Mouse (Mus musculus) embryonic stem cell, embryonic (primary cell): ENCODE measurements around the gene Nav2.

ENCODE experiments used
- CTCF ChIA-PET, 4 experiments: fragments of 300-600 bp in 2 of 4; fragments of 350-600 bp in 2 of 4; sonication (Branson Sonifier 250); formaldehyde crosslinking; loops; one replicate each; lab custom pipeline; 2022; ENCODE audit warnings: inconsistent platforms in 2 of 4; lab: Charles Lee
- POLR2A ChIA-PET, 4 experiments: fragments of 300-600 bp in 2 of 4; fragments of 350-600 bp in 2 of 4; sonication (Branson Sonifier 250); formaldehyde crosslinking; loops; one replicate each; lab custom pipeline; 2022; ENCODE audit warnings: antibody characterized with exemption in 4 of 4, inconsistent platforms in 1 of 4; lab: Charles Lee

Nav2 gene

GRCm38 (mm10) chr7:49087154-49087553 lies 178.6 kb downstream of the Nav2 start:
- ChIA-PET CTCF (no interaction called here), POLR2A (no interaction called here)

DNA sequence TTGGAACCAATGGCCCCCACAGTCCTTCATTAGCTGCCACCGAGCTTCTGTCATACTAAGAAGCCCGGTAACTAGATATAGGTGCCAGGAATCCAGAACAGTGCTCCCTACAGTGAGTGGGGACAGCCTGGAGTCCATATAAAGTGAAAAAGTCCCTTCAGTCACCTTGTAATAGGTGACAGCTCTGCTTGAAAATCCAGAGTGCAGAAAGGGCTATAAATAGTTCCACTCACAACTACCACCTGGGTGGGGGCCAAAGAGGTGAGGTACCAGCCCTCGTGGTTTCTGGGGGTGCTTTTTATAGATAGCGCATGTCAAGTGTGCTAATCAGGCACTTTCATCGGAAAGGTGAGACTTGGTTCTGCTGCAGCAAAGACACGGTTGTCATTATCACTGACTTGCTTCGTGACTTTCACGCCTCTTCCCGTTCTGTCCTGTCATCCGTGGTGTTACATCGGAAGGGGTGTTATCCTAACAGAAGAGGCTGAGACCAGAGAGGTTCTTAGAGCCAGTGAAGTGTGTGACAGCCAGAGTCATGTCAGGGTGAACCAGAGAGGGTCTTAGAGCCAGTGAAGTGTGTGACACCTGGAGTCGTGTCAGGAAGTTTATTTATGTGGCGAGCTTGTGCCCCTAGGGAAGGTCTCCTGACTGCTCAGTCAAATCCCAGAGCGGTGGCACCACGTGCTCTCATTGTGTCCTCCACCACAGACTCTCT lies 179.8 kb downstream of the Nav2 start:
- ChIA-PET CTCF (no interaction called here), POLR2A (interaction anchor here in 1 of 4 experiments (0.6 kb wide), 1 partner anchor 20 kb away, joined by 6 read pairs; no protein-coding TSS in a partner anchor)

GRCm38 (mm10) chr7:49091371-49091770 lies 182.9 kb downstream of the Nav2 start:
- CTCF ChIA-PET, result interaction anchor here in 1 of 4 experiments (0.6 kb wide), 1 partner anchor 598 kb away, joined by 10 read pairs; no protein-coding TSS in a partner anchor
- POLR2A ChIA-PET, result no interaction called here

DNA sequence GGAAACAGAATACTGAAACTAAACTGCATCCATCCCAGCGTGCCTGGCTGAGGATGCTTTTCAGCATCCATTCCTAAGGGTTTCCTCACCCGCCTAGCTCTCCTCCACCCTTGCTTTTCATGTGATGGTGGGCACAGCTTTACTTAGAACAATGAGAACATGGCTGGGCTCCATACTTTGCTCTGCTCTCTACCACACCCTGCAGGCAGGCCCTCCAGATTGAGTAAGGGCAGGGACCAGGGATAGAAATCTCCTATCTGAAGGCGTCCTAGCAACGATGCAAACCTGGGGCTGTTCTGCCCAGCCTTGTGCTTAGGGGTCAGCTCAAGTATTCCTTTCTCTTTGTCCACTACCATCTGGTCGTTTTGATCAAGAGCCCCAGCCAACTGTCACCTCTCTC lies 183.4 kb downstream of the Nav2 start:
- ChIA-PET POLR2A (no interaction called here), CTCF (interaction anchor here in 1 of 4 experiments (0.6 kb wide), 1 partner anchor 597 kb away, joined by 10 read pairs; no protein-coding TSS in a partner anchor)

DNA sequence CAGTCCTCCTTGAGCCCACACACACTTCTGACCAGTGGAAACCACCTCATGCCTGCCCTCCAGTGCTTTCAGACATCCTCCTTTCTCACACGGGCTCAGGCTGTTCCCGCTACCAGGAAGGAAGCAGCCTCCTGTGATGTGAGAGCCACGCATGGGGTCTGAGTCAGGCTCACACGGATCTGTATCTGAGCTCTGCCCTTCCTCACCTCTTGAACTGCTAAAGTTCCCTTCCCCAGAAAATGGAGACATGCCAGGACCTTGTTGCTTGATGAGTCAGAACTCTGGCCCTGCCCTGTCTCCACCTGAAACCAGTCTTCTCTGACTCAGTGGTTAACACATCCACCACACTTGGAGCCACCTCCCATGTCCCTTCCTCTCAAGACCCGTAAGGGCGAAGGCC lies 185.1 kb downstream of the Nav2 start:
- ChIA-PET CTCF (interaction anchor here in 1 of 4 experiments (0.6 kb wide), 1 partner anchor 515 kb away, joined by 7 read pairs; no protein-coding TSS in a partner anchor), POLR2A (no interaction called here)

DNA sequence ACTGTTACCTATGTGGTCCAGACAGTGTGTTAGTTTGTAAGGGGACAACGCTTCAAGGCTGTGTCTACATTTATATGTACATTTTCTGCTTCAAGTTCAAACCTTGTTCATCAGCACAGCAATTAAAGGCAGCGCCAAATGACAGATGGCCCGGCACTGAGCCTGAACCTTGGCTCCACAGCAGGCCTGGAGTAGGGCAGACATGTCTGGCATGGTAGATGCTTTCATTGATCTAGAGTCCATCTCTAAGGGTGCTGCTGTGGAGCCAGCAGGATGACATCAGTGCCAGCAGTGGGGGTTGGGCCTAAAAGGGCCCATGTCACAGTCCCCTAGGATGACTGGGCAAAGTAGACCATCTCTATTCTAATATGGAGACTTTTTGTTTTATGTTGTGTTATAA lies 186.0 kb downstream of the Nav2 start:
- ChIA-PET CTCF (no interaction called here), POLR2A (no interaction called here)

DNA sequence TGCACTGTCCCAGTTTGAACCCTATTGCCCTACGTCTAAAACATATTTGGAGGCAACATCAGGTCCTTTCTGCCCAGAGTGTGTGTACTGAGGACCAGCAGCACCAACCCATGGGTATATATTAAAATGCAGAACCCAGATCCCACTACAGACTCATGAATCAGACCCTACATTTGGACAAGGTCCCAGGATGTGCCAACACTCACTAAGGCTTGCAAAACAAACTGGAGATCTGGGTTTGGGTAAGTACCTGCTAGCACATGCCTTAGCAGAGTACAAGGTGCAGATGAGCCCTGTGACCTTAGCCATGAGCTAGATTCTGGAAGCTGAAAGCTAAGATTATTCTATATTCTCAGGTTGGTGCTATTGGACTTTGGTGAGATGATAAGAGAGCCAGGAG lies 192.8 kb downstream of the Nav2 start:
- CTCF ChIA-PET, result interaction anchor here in 1 of 4 experiments (0.6 kb wide), 1 partner anchor 11 kb away, joined by 4 read pairs; no protein-coding TSS in a partner anchor
- POLR2A ChIA-PET, result no interaction called here

DNA sequence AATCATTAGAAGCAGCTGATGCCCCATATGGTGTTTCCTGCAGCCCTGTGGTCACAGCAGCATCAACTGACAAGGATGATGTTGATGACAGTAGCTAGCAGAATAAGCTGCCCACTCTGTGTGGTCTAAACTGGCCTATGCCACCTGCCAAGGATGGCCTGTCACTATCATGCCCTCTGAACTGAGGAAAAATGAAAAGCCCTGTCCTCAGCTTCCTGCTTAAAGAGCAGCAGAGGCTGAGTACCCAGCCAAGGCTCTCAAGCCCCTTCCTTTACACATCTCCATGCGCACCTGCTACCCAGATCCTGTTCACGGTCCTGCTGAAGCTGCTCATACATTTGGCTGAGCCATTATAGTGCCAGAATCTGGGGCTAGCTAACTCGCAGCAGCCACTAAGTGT lies 193.7 kb downstream of the Nav2 start:
- CTCF ChIA-PET, result no interaction called here
- POLR2A ChIA-PET, result interaction anchor here in 1 of 4 experiments (0.7 kb wide), 1 partner anchor 20 kb away, joined by 3 read pairs; no protein-coding TSS in a partner anchor

GRCm38 (mm10) chr7:49104376-49104775 lies 195.9 kb downstream of the Nav2 start:
- POLR2A ChIA-PET, result no interaction called here
- CTCF ChIA-PET, result interaction anchor here in 2 of 4 experiments (0.7 to 1.7 kb wide), 2 partner anchors 21 to 131 kb away, joined by 3 to 4 read pairs; no protein-coding TSS in a partner anchor

- CTCF ChIA-PET, result interaction anchor here in 1 of 4 experiments (1.7 kb wide), 1 partner anchor 21 kb away, joined by 4 read pairs; no protein-coding TSS in a partner anchor
- POLR2A ChIA-PET, result no interaction called here
Observed at GRCm38 (mm10) chr7:49104793-49105192, 196.3 kb downstream of the Nav2 start.

- ChIA-PET POLR2A (no interaction called here), CTCF (no interaction called here)
Observed at GRCm38 (mm10) chr7:49105501-49105900, 197.0 kb downstream of the Nav2 start.

DNA sequence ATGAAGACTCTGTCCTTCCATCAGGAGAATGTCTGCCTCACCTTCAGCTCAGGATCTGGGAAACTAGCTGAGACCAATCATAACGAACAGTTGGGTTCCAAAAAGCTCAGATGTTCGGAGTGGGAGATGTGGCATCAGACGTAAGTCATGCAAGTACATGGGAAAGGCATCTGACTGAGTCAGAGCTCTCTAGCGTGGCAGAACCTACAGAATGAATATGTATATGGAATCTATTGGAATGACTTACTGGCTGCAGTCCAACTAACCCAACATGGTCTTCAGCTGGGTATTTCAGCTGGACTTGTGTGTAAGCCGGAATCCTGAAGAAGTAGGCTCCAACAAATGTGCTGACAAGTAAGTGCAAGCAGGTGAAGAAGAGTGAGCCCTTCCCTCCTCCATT lies 199.6 kb downstream of the Nav2 start:
- CTCF ChIA-PET, result interaction anchor here in 1 of 4 experiments (0.7 kb wide), 1 partner anchor 22 kb away, joined by 10 read pairs; no protein-coding TSS in a partner anchor

DNA sequence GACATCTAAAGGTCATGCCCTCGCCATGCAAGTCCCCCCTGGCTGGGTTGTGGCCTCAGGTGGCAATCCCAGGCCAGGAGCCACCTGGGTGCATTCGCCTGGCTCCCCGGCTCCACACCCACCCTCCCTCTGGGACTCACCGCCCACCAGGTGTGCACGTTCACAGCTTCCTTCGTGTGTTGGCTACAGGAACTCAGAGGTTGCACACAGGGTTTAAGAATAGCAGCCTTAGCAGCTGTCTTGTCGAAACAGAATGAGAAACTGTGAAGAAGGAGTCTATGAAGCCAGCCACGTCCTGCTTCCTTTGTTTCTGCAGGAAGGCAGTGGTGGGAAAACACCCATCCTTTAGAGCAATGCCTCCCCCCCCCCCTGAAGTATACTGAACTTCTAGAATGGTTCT lies 210.5 kb downstream of the Nav2 start:
- CTCF ChIA-PET, result interaction anchor here in 3 of 4 experiments (0.6 to 1.1 kb wide), 5 partner anchors 14 to 672 kb away, joined by 3 to 4 read pairs (median 3); no protein-coding TSS in a partner anchor
- POLR2A ChIA-PET, result no interaction called here

More for the DNA sequence above, 199.6 kb downstream of the Nav2 start:
- POLR2A ChIA-PET, result interaction anchor here in 1 of 4 experiments (0.6 kb wide), 1 partner anchor 19 kb away, joined by 6 read pairs; no protein-coding TSS in a partner anchor

GRCm38 (mm10) chr7:49119794-49120487 lies 211.4 kb downstream of the Nav2 start:
- CTCF ChIA-PET, result interaction anchor here (0.6 to 2.2 kb wide), 12 partner anchors 161 to 371 kb away, joined by 3 to 13 read pairs (median 6); no protein-coding TSS in a partner anchor
- POLR2A ChIA-PET, result interaction anchor here in 1 of 4 experiments (0.6 kb wide), 1 partner anchor 52 kb away, joined by 3 read pairs; no protein-coding TSS in a partner anchor

- ChIA-PET CTCF (interaction anchor here (0.6 to 2.2 kb wide), 20 partner anchors 34 to 702 kb away, joined by 3 to 15 read pairs (median 5); no protein-coding TSS in a partner anchor), POLR2A (interaction anchor here in 2 of 4 experiments (0.6 to 0.7 kb wide), 2 partner anchors 50 to 52 kb away, joined by 3 read pairs; no protein-coding TSS in a partner anchor)
Observed at GRCm38 (mm10) chr7:49120488-49120864, 212.0 kb downstream of the Nav2 start.

DNA sequence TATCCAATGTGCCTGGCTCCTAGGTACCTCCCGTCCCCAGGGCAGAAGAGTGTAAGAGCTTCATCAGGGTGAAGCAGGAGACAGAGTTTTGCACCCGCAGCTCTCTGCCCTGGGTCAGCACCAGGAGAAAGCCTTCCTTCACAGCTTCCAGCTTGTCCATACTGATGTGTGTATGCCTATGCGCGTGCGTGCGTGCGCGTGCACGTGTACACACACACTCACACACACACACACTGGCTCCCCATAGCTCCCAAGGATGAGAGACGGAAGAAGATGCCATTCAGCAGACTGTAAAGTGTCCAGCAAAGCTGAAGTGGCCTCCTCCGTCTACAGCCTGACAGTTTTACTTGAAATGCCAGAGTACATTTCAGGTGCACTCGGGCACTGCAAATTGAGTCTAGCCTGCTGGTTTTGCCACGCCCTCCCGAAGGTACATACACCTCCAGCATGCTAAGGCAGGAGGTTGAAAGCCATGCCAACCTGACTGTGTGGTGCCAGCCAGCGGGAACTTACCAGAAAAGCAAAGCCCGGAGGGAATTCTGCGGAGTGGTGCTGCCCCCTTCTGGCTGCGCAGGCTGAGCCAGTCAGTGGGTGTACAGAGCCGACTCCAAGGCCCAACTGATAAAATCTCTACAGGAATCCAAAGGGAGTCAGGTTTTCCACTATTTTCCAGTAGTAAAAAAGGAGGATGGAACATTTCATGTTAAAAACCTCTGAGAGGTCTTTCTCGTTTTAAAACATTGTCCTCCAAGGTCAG lies 212.6 kb downstream of the Nav2 start:
- ChIA-PET CTCF (interaction anchor here (0.6 to 2.2 kb wide), 19 partner anchors 12 to 702 kb away, joined by 3 to 15 read pairs (median 5); no protein-coding TSS in a partner anchor), POLR2A (interaction anchor here in 1 of 4 experiments (0.7 kb wide), 1 partner anchor 50 kb away, joined by 3 read pairs; no protein-coding TSS in a partner anchor)

GRCm38 (mm10) chr7:49122498-49122897 lies 214.0 kb downstream of the Nav2 start:
- ChIA-PET CTCF (interaction anchor here (0.7 to 2.0 kb wide), 9 partner anchors 10 to 1117 kb away, joined by 3 to 7 read pairs (median 4); no protein-coding TSS in a partner anchor), POLR2A (interaction anchor here in 1 of 4 experiments (0.8 kb wide), 1 partner anchor 280 kb away, joined by 4 read pairs; no protein-coding TSS in a partner anchor)

- POLR2A ChIA-PET, result interaction anchor here in 1 of 4 experiments (0.6 kb wide), 1 partner anchor 478 kb away, joined by 3 read pairs; no protein-coding TSS in a partner anchor
- CTCF ChIA-PET, result interaction anchor here (0.6 to 3.0 kb wide), 65 partner anchors 9 to 627 kb away, joined by 3 to 21 read pairs (median 3); partner anchors contain the start of gene E2f8 (in 1 of the 4)
Observed at GRCm38 (mm10) chr7:49125545-49125944, 217.0 kb downstream of the Nav2 start.
